In genomic region chr9:122051096-122051495, GRCm38 (mm10) we compare ENCODE assay signal across 20 mouse cellular contexts. TPM values are rescaled to one million over a fixed set of nuclear protein-coding genes. Genes with fewer than 3 reads are reported as not detected.
DNase-seq lines count a peak whose midpoint lies in the region; ATAC-seq and TF ChIP-seq lines count a peak whose summit lies in the region.
"Had no signal": no experiment of that assay in that cellular context is flagged by ENCODE, and none has a peak within 500 bp of the region (broad histone marks: within the 10 kb centered on the region; RNA-seq: fewer than 3 reads in every experiment).

No protein-coding gene starts in this region.

- H3K9ac ChIP-seq in kidney, embryonic 15.5 days: no peak overlapping the region
- H3K9ac ChIP-seq in kidney, embryonic 14.5 days (ENCODE audit: low read depth, low read length): no peak overlapping the region
- H3K9ac ChIP-seq: forebrain, embryonic 12.5 days; lung, embryonic 14.5 days; midbrain, embryonic 12.5 days had no signal

- TF ChIP-seq CTCF in small intestine, adult 2 months (IDR thresholded peaks at IDR 0.05; ENCODE audit: extremely low read depth, insufficient read length, insufficient replicate concordance, low read depth, low read length): no peak

- intact Hi-C loops in left cerebral cortex, postnatal 36 days (cut with DNase I): no loop called here

- H3K27ac ChIP-seq in kidney, embryonic 15.5 days: 0 out of 2 replicates have a peak overlapping the region, but pooled peaks have one; percentile 5
- no peak overlapping the region for H3K27ac ChIP-seq in kidney, embryonic 14.5 days (ENCODE audit: low read depth, low read length)
- peak overlapping the region; percentile 60 for H3K27ac ChIP-seq in small intestine, adult 2 months (ENCODE audit: insufficient read depth, low read depth, low read length)
- H3K27ac ChIP-seq: forebrain, embryonic 12.5 days; heart, embryonic 10.5 days; midbrain, embryonic 12.5 days had no signal

- H3K9me3 ChIP-seq in kidney, embryonic 15.5 days (replicated peaks): no peaks in the 10 kb centered on the region
- no peaks in the 10 kb centered on the region for H3K9me3 ChIP-seq in kidney, embryonic 14.5 days (ENCODE audit: control insufficient read depth, low read length)
- H3K9me3 ChIP-seq: heart, embryonic 10.5 days; midbrain, embryonic 12.5 days had no signal

- H3K27me3 ChIP-seq in kidney, embryonic 15.5 days: no peaks in the 10 kb centered on the region
- no peaks in the 10 kb centered on the region for H3K27me3 ChIP-seq in kidney, embryonic 14.5 days (ENCODE audit: control insufficient read depth, insufficient read depth, low read length)
- H3K27me3 ChIP-seq in small intestine, adult 2 months (ENCODE audit: control insufficient read depth, insufficient read depth, low read length): no peaks in the 10 kb centered on the region
- H3K27me3 ChIP-seq: forebrain, embryonic 12.5 days had no signal

- H3K36me3 ChIP-seq in kidney, embryonic 15.5 days: no peaks in the 10 kb centered on the region
- H3K36me3 ChIP-seq in kidney, embryonic 14.5 days (ENCODE audit: control insufficient read depth, insufficient read depth, low read length): no peaks in the 10 kb centered on the region
- H3K36me3 ChIP-seq in small intestine, adult 2 months (ENCODE audit: control insufficient read depth, insufficient read depth, low read length): no peaks in the 10 kb centered on the region
- H3K36me3 ChIP-seq: forebrain, embryonic 12.5 days; heart, embryonic 10.5 days; midbrain, embryonic 12.5 days had no signal

- DNase-seq in cerebellum, adult 9-10 months: peak; percentile 49
- DNase-seq in cerebellum, postnatal 10 days: no peak
- no peak for DNase-seq in left cerebral cortex, postnatal 36 days (ENCODE audit: low spot score in 2 of 2)
- DNase-seq: adrenal gland, postnatal 10 days; B cell, adult 2 months; gastrocnemius, postnatal 14 days; layer of hippocampus, postnatal 36 days; left cerebral cortex, postnatal 4 days; lung, embryonic 14.5 days; right cerebral cortex, postnatal 14 days; thymus, postnatal 4 days had no signal

- H3K4me1 ChIP-seq in kidney, embryonic 15.5 days: no peaks in the 10 kb centered on the region
- H3K4me1 ChIP-seq in kidney, embryonic 14.5 days (ENCODE audit: control insufficient read depth, insufficient read depth, low read length): 0 out of 2 replicates have a peak, but pooled peaks cover 5% of the 10 kb centered on the region
- peaks cover 8% of the 10 kb centered on the region; the same call in 1 of the 2 replicates for H3K4me1 ChIP-seq in small intestine, adult 2 months (ENCODE audit: control insufficient read depth, insufficient read depth, insufficient read length, low read length)

- no peak for ATAC-seq in kidney, embryonic 15.5 days (replicated peaks; ENCODE audit: low FRiP score)
- ATAC-seq in kidney, embryonic 14.5 days (ENCODE audit: low FRiP score, low TSS enrichment): no peak
- peak; percentile 56 for ATAC-seq in granulocyte monocyte progenitor cell, adult 5-6 weeks (replicated peaks; ENCODE audit: poor library complexity, severe bottlenecking)
- ATAC-seq: inflammation-experienced regulatory T-cells, adult 6 months had no signal

- H3K4me2 ChIP-seq in kidney, embryonic 15.5 days: no peak overlapping the region
- H3K4me2 ChIP-seq in kidney, embryonic 14.5 days (replicated peaks; ENCODE audit: low read depth, low read length): no peak overlapping the region
- H3K4me2 ChIP-seq: forebrain, embryonic 12.5 days; liver, embryonic 11.5 days; lung, embryonic 14.5 days; midbrain, embryonic 12.5 days had no signal

- TF ChIP-seq POLR2A in small intestine, adult 2 months (IDR thresholded peaks at IDR 0.05; ENCODE audit: low read depth, low read length): no peak; the same call in 1 of the 2 replicates

- no peak overlapping the region for H3K4me3 ChIP-seq in kidney, embryonic 15.5 days (replicated peaks)
- H3K4me3 ChIP-seq in kidney, embryonic 14.5 days (ENCODE audit: low read length): no peak overlapping the region
- no peak overlapping the region for H3K4me3 ChIP-seq in small intestine, adult 2 months (ENCODE audit: low read depth, low read length)
- H3K4me3 ChIP-seq: forebrain, embryonic 12.5 days; heart, embryonic 10.5 days; midbrain, embryonic 12.5 days had no signal

- 42% methylated on average over 6 of the region's 6 CpGs for WGBS in kidney, embryonic 15.5 days
- 44% methylated on average over 6 of the region's 6 CpGs for WGBS in kidney, embryonic 14.5 days
- 28% methylated on average over 6 of the region's 6 CpGs for WGBS in small intestine, adult 2 months

RNA-seq across cellular contexts. Expression of gene Pomgnt2, which starts 54.2 kb away (rescaled TPM):
- polyA plus RNA-seq in kidney, embryonic 15.5 days (2015; fragmentation: Nextera tagmentation; extraction: Ambion mirVana): 14.7 and 17.1 TPM in 2 replicates
- 8.6 and 11.6 TPM in 2 replicates for polyA plus RNA-seq in kidney, embryonic 14.5 days (2014; fragmentation: Nextera tagmentation; extraction: Ambion mirVana)
- 6.3 and 10.6 TPM in 2 replicates for total RNA-seq in granulocyte monocyte progenitor cell, adult 5-6 weeks (2014; fragmentation: Nextera tagmentation)
- 6.7 and 7.0 TPM in 2 replicates for total RNA-seq in granulocyte monocyte progenitor cell, adult 5-6 weeks (2017)
- polyA plus RNA-seq in small intestine, adult 2 months (2012; rRNA removed): 7.5 and 10.4 TPM in 2 replicates
- 10 to 100 TPM; 38.0 to 38.2 TPM for total RNA-seq in left cerebral cortex, postnatal 36 days (2021)
